Mouse (Mus musculus) intestine, embryonic 14.5 days (tissue): ENCODE results near the gene Spata31d1b. TPM values are rescaled to one million over a fixed set of nuclear protein-coding genes. Genes with fewer than 3 reads are reported as not detected.

Experiments
- ATAC-seq: fragments of 200-750 bp; cut with Nextera tagmentation; replicated peaks from 2 replicates; pipeline ENCODE4 v1.8.0; 2017; ENCODE audit warnings: low read depth, moderate number of reproducible peaks, moderate TSS enrichment, moderate library complexity; ENCODE audit not compliant: low FRiP score, low TSS enrichment
- DNase-seq: peaks from one replicate; pipeline ENCODE4 v3.0.0-alpha.2; 2018; ENCODE audit warnings: low spot score
- H3K27ac ChIP-seq: fragments of 300-500 bp; sonication (generic); 2 replicates; pipeline ENCODE4 v1.5.1; 2014; ENCODE audit warnings: low read depth, mild to moderate bottlenecking, control low read depth
- H3K27me3 ChIP-seq: fragments of 300-500 bp; sonication (generic); replicated peaks from 2 replicates; pipeline ENCODE4 v1.6.1; 2014; ENCODE audit warnings: low read length, control low read depth; ENCODE audit not compliant: control insufficient read depth, insufficient read depth
- H3K36me3 ChIP-seq: fragments of 300-500 bp; sonication (generic); 2 replicates; pipeline ENCODE4 v1.6.1; 2014; ENCODE audit warnings: low read length, control low read depth; ENCODE audit not compliant: control insufficient read depth, insufficient read depth
- H3K4me1 ChIP-seq: fragments of 300-500 bp; sonication (generic); replicated peaks from 2 replicates; pipeline ENCODE4 v1.6.1; 2014; ENCODE audit warnings: low read length, control low read depth, mixed read lengths; ENCODE audit not compliant: control insufficient read depth, insufficient read depth
- H3K4me2 ChIP-seq: fragments of 300-500 bp; sonication (generic); 2 replicates; pipeline ENCODE4 v1.6.1; 2014; ENCODE audit warnings: low read length
- H3K4me3 ChIP-seq: fragments of 300-500 bp; sonication (generic); 2 replicates; pipeline ENCODE4 v1.5.1; 2014; ENCODE audit warnings: low read depth, low read length, control low read depth, mixed read lengths
- H3K9ac ChIP-seq: fragments of 300-500 bp; sonication (generic); 2 replicates; pipeline ENCODE4 v1.6.1; 2014; ENCODE audit warnings: mild to moderate bottlenecking, low read length
- H3K9me3 ChIP-seq: fragments of 300-500 bp; sonication (generic); 2 replicates; pipeline ENCODE4 v1.6.1; 2016; ENCODE audit warnings: low read length, control low read depth; ENCODE audit not compliant: control insufficient read depth
- whole genome bisulfite sequencing: fragments of 180-500 bp; shearing (Covaris S2); extraction: QIAGEN DNeasy Blood & Tissue Kit; methylation state at CpG from one replicate; pipeline ENCODE4 v1.1.7; 2014; 5-methylcytosine and 5-hydroxymethylcytosine counted together
- polyA plus RNA-seq: library from polyadenylated mRNA; unstranded; fragments of >200 nt; fragmentation: Nextera tagmentation; extraction: Ambion mirVana; gene quantifications from 2 replicates; pipeline ENCODE4 v1.2.1, GENCODE M21; 2014

The Spata31d1b gene
- polyA plus RNA-seq, 1 experiment from 2014 or later, result not detected

- H3K27me3 ChIP-seq, result no peaks in the 10 kb centered on the region
- 77% methylated on average over 6 of the region's 6 CpGs for WGBS
- ATAC-seq (no peak), DNase-seq (no peak)
- H3K4me3 ChIP-seq, result no peak overlapping the region
- no peak overlapping the region for H3K4me2 ChIP-seq
- H3K36me3 ChIP-seq, result no peaks in the 10 kb centered on the region
- H3K27ac ChIP-seq, result no peak overlapping the region
- H3K9ac ChIP-seq, result no peak overlapping the region
- H3K9me3 ChIP-seq, result no peaks in the 10 kb centered on the region
- H3K4me1 ChIP-seq, result no peaks in the 10 kb centered on the region
These were observed 33.4 kb downstream of the Spata31d1b start for GRCm38 (mm10) chr13:59745462-59745861.

DNA sequence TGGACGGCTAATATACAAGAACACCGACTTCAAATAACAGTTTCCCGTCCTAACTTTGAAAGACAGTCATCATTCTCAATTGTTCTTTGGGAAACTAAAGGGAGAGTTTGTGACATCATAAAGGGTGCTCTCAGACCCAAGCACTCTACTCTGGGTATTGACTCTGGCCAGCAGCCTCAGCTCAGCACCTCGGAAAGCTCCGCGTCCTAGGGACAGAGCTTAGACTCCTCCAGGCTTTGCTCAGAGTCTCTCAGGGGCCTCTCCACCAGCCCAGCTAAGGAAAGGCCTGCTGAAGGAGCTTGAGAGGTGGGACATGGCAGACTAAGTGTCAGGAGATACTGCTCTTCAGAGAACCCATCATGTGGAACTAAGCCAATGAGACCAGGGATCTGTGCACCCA is 34.1 kb downstream of the Spata31d1b start:
- H3K27ac ChIP-seq, result no peak overlapping the region
- no peak for ATAC-seq

GRCm38 (mm10) chr13:59746711-59747110 is 34.6 kb downstream of the Spata31d1b start, which contains the start of gene 1700014D04Rik:
TSS of gene 1700014D04Rik (minus strand) at chr13:59746752.
- H3K27me3 ChIP-seq, result no peaks in the 10 kb centered on the region
- H3K36me3 ChIP-seq, result no peaks in the 10 kb centered on the region
- H3K4me3 ChIP-seq, result no peak within 1 kb of the TSS
- no peak within 1 kb of the TSS for H3K4me2 ChIP-seq
- H3K9me3 ChIP-seq, result no peaks in the 10 kb centered on the region
- no peak within 1 kb of the TSS for H3K27ac ChIP-seq
- DNase-seq (no peak), ATAC-seq (no peak)
- H3K9ac ChIP-seq, result no peak within 1 kb of the TSS
- H3K4me1 ChIP-seq, result no peaks in the 10 kb centered on the region
- 82% methylated on average over 9 of the region's 9 CpGs for WGBS

More for the DNA sequence above, 34.1 kb downstream of the Spata31d1b start:
- peak; percentile 71 for DNase-seq
- Histone ChIP-seq H3K36me3 (no peaks in the 10 kb centered on the region), H3K4me1 (no peaks in the 10 kb centered on the region), H3K27me3 (no peaks in the 10 kb centered on the region), H3K4me3 (no peak overlapping the region), H3K9ac (no peak overlapping the region), H3K9me3 (no peaks in the 10 kb centered on the region), H3K4me2 (no peak overlapping the region)
- 65% methylated on average over 6 of the region's 6 CpGs for WGBS

GRCm38 (mm10) chr13:59750310-59750709 is 38.2 kb downstream of the Spata31d1b start:
- H3K36me3 ChIP-seq, result peaks cover 11% of the 10 kb centered on the region
- no peak overlapping the region for H3K4me3 ChIP-seq
- no peak overlapping the region for H3K9ac ChIP-seq
- H3K9me3 ChIP-seq, result no peaks in the 10 kb centered on the region
- no peaks in the 10 kb centered on the region for H3K27me3 ChIP-seq
- no peak overlapping the region for H3K27ac ChIP-seq
- no peak overlapping the region for H3K4me2 ChIP-seq
- no peaks in the 10 kb centered on the region for H3K4me1 ChIP-seq
- no peak for ATAC-seq
- WGBS, result 53% methylated on average over 12 of the region's 12 CpGs
- DNase-seq, result no peak

DNA sequence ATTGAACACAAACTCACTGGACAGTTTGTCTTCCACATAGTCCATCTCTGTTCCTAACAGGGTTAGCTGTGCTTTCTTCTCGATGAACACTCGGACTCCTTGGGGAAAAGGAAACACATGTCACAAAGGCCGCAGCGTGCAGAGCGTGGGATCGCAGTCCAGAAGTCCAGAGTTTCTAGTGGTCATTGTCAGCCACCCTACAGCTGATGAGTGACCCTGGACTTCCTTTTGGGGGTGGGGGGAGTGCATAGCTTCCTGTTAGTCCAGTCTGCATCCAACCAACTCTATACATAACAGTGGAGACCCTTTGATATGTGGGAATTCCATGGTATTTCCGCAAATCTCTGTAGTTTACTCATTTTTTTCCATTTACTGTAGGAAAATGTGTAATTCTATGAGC is 44.8 kb downstream of the Spata31d1b start:
- H3K9me3 ChIP-seq, result no peaks in the 10 kb centered on the region
- peaks cover 56% of the 10 kb centered on the region for H3K36me3 ChIP-seq
- no peaks in the 10 kb centered on the region for H3K4me1 ChIP-seq
- no peak for DNase-seq
- no peaks in the 10 kb centered on the region for H3K27me3 ChIP-seq
- H3K9ac ChIP-seq, result no peak overlapping the region
- H3K4me3 ChIP-seq, result no peak overlapping the region
- 94% methylated on average over 7 of the region's 7 CpGs for WGBS
- no peak overlapping the region for H3K27ac ChIP-seq
- no peak for ATAC-seq
- no peak overlapping the region for H3K4me2 ChIP-seq

DNA sequence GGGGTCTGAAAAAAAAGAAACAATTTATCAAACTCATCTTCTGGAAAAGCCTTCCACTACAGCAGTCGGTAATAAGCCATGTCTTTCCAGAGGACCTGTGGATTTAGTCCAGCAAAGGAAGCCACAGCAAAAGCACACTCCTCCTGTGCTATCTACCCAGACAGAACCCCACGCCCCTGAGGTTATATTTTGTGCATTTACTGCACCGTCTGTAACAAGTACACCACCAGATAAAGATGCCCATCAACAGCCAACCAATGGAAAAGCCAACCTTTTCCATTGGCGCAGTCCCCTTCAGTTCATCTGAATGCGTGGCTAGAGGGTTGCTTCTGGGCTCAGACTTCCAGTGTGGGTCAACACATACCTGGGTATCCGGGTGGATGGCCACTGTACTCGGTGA is 50.7 kb downstream of the Spata31d1b start:
- H3K4me3 ChIP-seq, result no peak overlapping the region
- no peaks in the 10 kb centered on the region for H3K27me3 ChIP-seq
- no peak for DNase-seq
- H3K4me2 ChIP-seq, result no peak overlapping the region
- H3K9me3 ChIP-seq, result no peaks in the 10 kb centered on the region
- ATAC-seq, result no peak
- H3K27ac ChIP-seq, result no peak overlapping the region
- H3K4me1 ChIP-seq, result peaks cover 20% of the 10 kb centered on the region
- 92% methylated on average over 7 of the region's 7 CpGs for WGBS
- no peak overlapping the region for H3K9ac ChIP-seq
- H3K36me3 ChIP-seq, result peaks cover 46% of the 10 kb centered on the region

- H3K36me3 ChIP-seq, result peaks cover 14% of the 10 kb centered on the region
- H3K9ac ChIP-seq, result no peak overlapping the region
- no peaks in the 10 kb centered on the region for H3K27me3 ChIP-seq
- 55% methylated on average over 11 of the region's 11 CpGs for WGBS
- H3K4me1 ChIP-seq, result peaks cover 42% of the 10 kb centered on the region
- peak overlapping the region; percentile 55 for H3K4me2 ChIP-seq
- DNase-seq, result no peak
- H3K9me3 ChIP-seq, result no peaks in the 10 kb centered on the region
- no peak overlapping the region for H3K27ac ChIP-seq
- no peak for ATAC-seq
- no peak overlapping the region for H3K4me3 ChIP-seq
These were observed 54.9 kb downstream of the Spata31d1b start for GRCm38 (mm10) chr13:59766786-59767515.

GRCm38 (mm10) chr13:59768531-59768930 is 56.4 kb downstream of the Spata31d1b start:
- Histone ChIP-seq H3K36me3 (peaks cover 20% of the 10 kb centered on the region), H3K4me2 (peak overlapping the region; percentile 55), H3K9me3 (no peaks in the 10 kb centered on the region), H3K4me3 (peak overlapping the region; percentile 84), H3K27me3 (no peaks in the 10 kb centered on the region), H3K27ac (no peak overlapping the region), H3K9ac (peak overlapping the region; percentile 81; the same call in 1 of the 2 replicates), H3K4me1 (peaks cover 42% of the 10 kb centered on the region)
- ATAC-seq (no peak), DNase-seq (no peak)
- 37% methylated on average over 13 of the region's 13 CpGs for WGBS
